Mouse (Mus musculus): ENCODE measurements around the gene Abhd12b. TPM values are rescaled to one million over a fixed set of nuclear protein-coding genes. Genes with fewer than 3 reads are reported as not detected.

The Abhd12b gene
- polyA plus RNA-seq, 1 experiment from 2014 or later = 0.12 TPM

- DNase-seq (peak; percentile 69), ATAC-seq (ENCODE audit: insufficient read depth) (peak; percentile 56; the same call in 1 of the 2 replicates)
- WGBS = 6% methylated on average over 13 of the region's 13 CpGs
- Histone ChIP-seq H3K27me3 (ENCODE audit: insufficient read depth, low read length) (no peaks in the 10 kb centered on the region), H3K4me2 (peak overlapping the region; percentile 62), H3K4me1 (ENCODE audit: insufficient read depth) (peaks cover 13% of the 10 kb centered on the region), H3K9me3 (ENCODE audit: low read depth, low read length) (no peaks in the 10 kb centered on the region), H3K9ac (peak overlapping the region; percentile 26; the same call in 1 of the 2 replicates), H3K4me3 (ENCODE audit: low read depth, low read length) (peak overlapping the region; percentile 29), H3K36me3 (ENCODE audit: insufficient read depth) (no peaks in the 10 kb centered on the region), H3K27ac (ENCODE audit: low read depth) (peak overlapping the region; percentile 36; the same call in 1 of the 2 replicates)
- TF ChIP-seq CTCF (IDR thresholded peaks at IDR 0.05; ENCODE audit: low read depth) = no peak
Observed at GRCm38 (mm10) chr12:70147986-70148630, 5.8 kb upstream of the Abhd12b start.

- Histone ChIP-seq H3K27me3 (ENCODE audit: insufficient read depth, low read length) (no peaks in the 10 kb centered on the region), H3K27ac (ENCODE audit: low read depth) (no peak overlapping the region; the same call in 1 of the 2 replicates), H3K9ac (peak overlapping the region; percentile 26; the same call in 1 of the 2 replicates), H3K9me3 (ENCODE audit: low read depth, low read length) (no peaks in the 10 kb centered on the region), H3K36me3 (ENCODE audit: insufficient read depth) (no peaks in the 10 kb centered on the region), H3K4me3 (ENCODE audit: low read depth, low read length) (peak overlapping the region; percentile 29), H3K4me2 (peak overlapping the region; percentile 62), H3K4me1 (ENCODE audit: insufficient read depth) (peaks cover 13% of the 10 kb centered on the region)
- no peak for TF ChIP-seq CTCF (IDR thresholded peaks at IDR 0.05; ENCODE audit: low read depth)
- ATAC-seq (ENCODE audit: insufficient read depth) (no peak), DNase-seq (peak; percentile 45)
- WGBS = 13% methylated on average over 11 of the region's 11 CpGs
Observed at GRCm38 (mm10) chr12:70148631-70149265, 5.2 kb upstream of the Abhd12b start.

GRCm38 (mm10) chr12:70156222-70156621, 2.3 kb downstream of the Abhd12b start:
- ATAC-seq (ENCODE audit: insufficient read depth) = no peak
- no peaks in the 10 kb centered on the region for H3K9me3 ChIP-seq (ENCODE audit: low read depth, low read length)
- DNase-seq = no peak
- WGBS = 73% methylated on average over 6 of the region's 6 CpGs
- H3K27me3 ChIP-seq (ENCODE audit: insufficient read depth, low read length) = no peaks in the 10 kb centered on the region
- no peak overlapping the region for H3K9ac ChIP-seq
- no peak overlapping the region for H3K27ac ChIP-seq (ENCODE audit: low read depth)
- H3K4me3 ChIP-seq (ENCODE audit: low read depth, low read length) = no peak overlapping the region
- no peak overlapping the region for H3K4me2 ChIP-seq
- no peak for TF ChIP-seq CTCF (IDR thresholded peaks at IDR 0.05; ENCODE audit: low read depth)
- H3K4me1 ChIP-seq (ENCODE audit: insufficient read depth) = 0 out of 2 replicates have a peak, but pooled peaks cover 1% of the 10 kb centered on the region
- no peaks in the 10 kb centered on the region for H3K36me3 ChIP-seq (ENCODE audit: insufficient read depth)

- WGBS = 53% methylated on average over 5 of the region's 5 CpGs
- ATAC-seq (ENCODE audit: insufficient read depth) = no peak
- no peak overlapping the region for H3K9ac ChIP-seq
Observed at GRCm38 (mm10) chr12:70157292-70158066, 3.5 kb downstream of the Abhd12b start.

GRCm38 (mm10) chr12:70161057-70161456, 7.1 kb downstream of the Abhd12b start:
- DNase-seq (peak; percentile 84), ATAC-seq (ENCODE audit: insufficient read depth) (peak; percentile 69; the same call in 1 of the 2 replicates)
- 34% methylated on average over 5 of the region's 5 CpGs for WGBS
- Histone ChIP-seq H3K9ac (no peak overlapping the region), H3K27me3 (ENCODE audit: insufficient read depth, low read length) (no peaks in the 10 kb centered on the region), H3K4me3 (ENCODE audit: low read depth, low read length) (no peak overlapping the region), H3K4me1 (ENCODE audit: insufficient read depth) (0 out of 2 replicates have a peak, but pooled peaks cover 3% of the 10 kb centered on the region), H3K36me3 (ENCODE audit: insufficient read depth) (no peaks in the 10 kb centered on the region), H3K9me3 (ENCODE audit: low read depth, low read length) (no peaks in the 10 kb centered on the region), H3K27ac (ENCODE audit: low read depth) (no peak overlapping the region), H3K4me2 (no peak overlapping the region)
- no peak for TF ChIP-seq CTCF (IDR thresholded peaks at IDR 0.05; ENCODE audit: low read depth)

More at GRCm38 (mm10) chr12:70157292-70158066, 3.5 kb downstream of the Abhd12b start:
- H3K36me3 ChIP-seq (ENCODE audit: insufficient read depth) = no peaks in the 10 kb centered on the region
- no peak for DNase-seq
- H3K27ac ChIP-seq (ENCODE audit: low read depth) = no peak overlapping the region
- TF ChIP-seq CTCF (IDR thresholded peaks at IDR 0.05; ENCODE audit: low read depth) = no peak
- H3K9me3 ChIP-seq (ENCODE audit: low read depth, low read length) = no peaks in the 10 kb centered on the region
- H3K27me3 ChIP-seq (ENCODE audit: insufficient read depth, low read length) = no peaks in the 10 kb centered on the region
- 0 out of 2 replicates have a peak, but pooled peaks cover 3% of the 10 kb centered on the region for H3K4me1 ChIP-seq (ENCODE audit: insufficient read depth)
- no peak overlapping the region for H3K4me3 ChIP-seq (ENCODE audit: low read depth, low read length)
- H3K4me2 ChIP-seq = no peak overlapping the region

GRCm38 (mm10) chr12:70164741-70165140, 10.8 kb downstream of the Abhd12b start:
- no peak for DNase-seq

More at GRCm38 (mm10) chr12:70164741-70165140, 10.8 kb downstream of the Abhd12b start:
- no peak for ATAC-seq (ENCODE audit: insufficient read depth)
- 55% methylated on average over 3 of the region's 3 CpGs for WGBS
- Histone ChIP-seq H3K9ac (no peak overlapping the region), H3K27me3 (ENCODE audit: insufficient read depth, low read length) (no peaks in the 10 kb centered on the region), H3K36me3 (ENCODE audit: insufficient read depth) (no peaks in the 10 kb centered on the region), H3K4me3 (ENCODE audit: low read depth, low read length) (no peak overlapping the region), H3K4me2 (no peak overlapping the region), H3K27ac (ENCODE audit: low read depth) (no peak overlapping the region), H3K9me3 (ENCODE audit: low read depth, low read length) (no peaks in the 10 kb centered on the region), H3K4me1 (ENCODE audit: insufficient read depth) (0 out of 2 replicates have a peak, but pooled peaks cover 3% of the 10 kb centered on the region)
- no peak for TF ChIP-seq CTCF (IDR thresholded peaks at IDR 0.05; ENCODE audit: low read depth)
